In the genomic region with DNA sequence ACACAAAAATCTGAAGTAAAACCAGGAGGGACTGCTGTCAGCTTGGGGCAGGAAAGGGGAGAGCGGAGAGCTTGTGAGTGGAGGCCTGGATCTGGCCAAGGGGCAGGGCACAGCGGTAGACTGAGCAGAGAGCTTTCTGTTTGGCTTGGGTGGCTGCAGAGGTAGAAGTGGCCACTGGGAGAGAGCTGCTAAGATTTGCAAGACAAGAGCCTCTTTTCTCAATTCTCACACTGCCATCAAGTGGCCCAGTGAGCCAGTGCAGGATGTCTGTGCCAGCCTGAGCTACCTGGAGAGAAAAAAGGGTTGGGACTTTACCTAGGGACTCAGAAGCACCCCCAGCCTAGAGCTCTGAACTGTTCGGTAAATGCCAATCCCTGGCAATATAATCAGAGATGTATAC, we compare ENCODE assay signal across 7 mouse cellular contexts. TPM values are rescaled to one million over a fixed set of nuclear protein-coding genes. Genes with fewer than 3 reads are reported as not detected.
DNase-seq lines count a peak whose midpoint lies in the region; ATAC-seq and TF ChIP-seq lines count a peak whose summit lies in the region.

No protein-coding gene starts in this region.

- no peaks in the 10 kb centered on the region for H3K9me3 ChIP-seq in intestine, embryonic 16.5 days (ENCODE audit: control insufficient read depth, low read length)

- H3K9ac ChIP-seq in intestine, embryonic 16.5 days (ENCODE audit: low read depth, low read length): peak overlapping the region; percentile 60

- TF ChIP-seq CTCF in small intestine, adult 2 months (IDR thresholded peaks at IDR 0.05; ENCODE audit: extremely low read depth, insufficient read length, insufficient replicate concordance, low read depth, low read length): peak; percentile 94; the same call in 1 of the 2 replicates

- peak overlapping the region; percentile 54; the same call in 1 of the 2 replicates for H3K27ac ChIP-seq in intestine, embryonic 16.5 days (ENCODE audit: low read length)
- no peak overlapping the region for H3K27ac ChIP-seq in small intestine, adult 2 months (ENCODE audit: insufficient read depth, low read depth, low read length)

- intact Hi-C loops in left cerebral cortex, postnatal 25 days (cut with DNase I): loop anchor here (1.0 to 5.0 kb wide), 3 partner anchors 164 to 439 kb away; no protein-coding TSS in a partner anchor

- no peaks in the 10 kb centered on the region for H3K27me3 ChIP-seq in intestine, embryonic 16.5 days (replicated peaks; ENCODE audit: control insufficient read depth, insufficient read depth, low read length)
- H3K27me3 ChIP-seq in small intestine, adult 2 months (ENCODE audit: control insufficient read depth, insufficient read depth, low read length): no peaks in the 10 kb centered on the region

- H3K4me3 ChIP-seq in intestine, embryonic 16.5 days (ENCODE audit: low read length): no peak overlapping the region
- no peak overlapping the region for H3K4me3 ChIP-seq in small intestine, adult 2 months (ENCODE audit: low read depth, low read length)

- no peak overlapping the region for H3K4me2 ChIP-seq in intestine, embryonic 16.5 days (ENCODE audit: low read depth, low read length)

- no peaks in the 10 kb centered on the region for H3K36me3 ChIP-seq in intestine, embryonic 16.5 days (ENCODE audit: control insufficient read depth, insufficient read depth, low read length)
- H3K36me3 ChIP-seq in small intestine, adult 2 months (ENCODE audit: control insufficient read depth, insufficient read depth, low read length): no peaks in the 10 kb centered on the region

- H3K4me1 ChIP-seq in intestine, embryonic 16.5 days (ENCODE audit: control insufficient read depth, insufficient read depth, low read length): peaks cover 16% of the 10 kb centered on the region
- H3K4me1 ChIP-seq in small intestine, adult 2 months (ENCODE audit: control insufficient read depth, insufficient read depth, insufficient read length, low read length): peaks cover 15% of the 10 kb centered on the region

- 16% methylated on average over 3 of the region's 3 CpGs for WGBS in intestine, embryonic 16.5 days
- WGBS in small intestine, adult 2 months: 11% methylated on average over 3 of the region's 3 CpGs

- peak; percentile 82 for DNase-seq in adrenal gland, adult 2 months
- DNase-seq in embryo, embryonic 11 days: peak; percentile 81
- peak; percentile 40 to 67 for DNase-seq in gastrocnemius, postnatal 4 days (ENCODE audit: low spot score in 2 of 2)
- DNase-seq in left cerebral cortex, postnatal 25 days (ENCODE audit: low spot score in 2 of 2): peak; percentile 78 to 90
- peak; percentile 76 for DNase-seq in mesoderm, embryonic 11.5 days (ENCODE audit: low read depth, low spot score)

- ATAC-seq in intestine, embryonic 16.5 days: peak; percentile 79

- no peak for TF ChIP-seq POLR2A in small intestine, adult 2 months (IDR thresholded peaks at IDR 0.05; ENCODE audit: low read depth, low read length)

RNA-seq across cellular contexts. Expression of a gene that starts 24.8 kb away (rescaled TPM):
- total RNA-seq in adrenal gland, adult 2 months (2021): 100 to 1,000 TPM; 171 to 206 TPM
- 1,002 and 1,582 TPM in 2 replicates for polyA plus RNA-seq in adrenal gland, adult 2 months (2012; rRNA removed)
- total RNA-seq in gastrocnemius, postnatal 4 days (2021): 100 to 1,000 TPM; 108 to 118 TPM
- 314 and 329 TPM in 2 replicates for polyA plus RNA-seq in intestine, embryonic 16.5 days (2015; fragmentation: Nextera tagmentation; extraction: Ambion mirVana)
- 100 to 1,000 TPM; 174 to 189 TPM for total RNA-seq in left cerebral cortex, postnatal 25 days (2021)
- polyA plus RNA-seq in small intestine, adult 2 months (2012; rRNA removed): 117 and 450 TPM in 2 replicates

RNA-seq across cellular contexts. Expression of a gene that starts 50.0 kb away (rescaled TPM):
- 10 to 100 TPM in 1 of 2 experiments, 1 to 10 TPM in 1; 9.2 to 12.1 TPM for total RNA-seq in adrenal gland, adult 2 months (2021)
- polyA plus RNA-seq in adrenal gland, adult 2 months (2012; rRNA removed): 3.0 and 5.0 TPM in 2 replicates
- 10 to 100 TPM; 10.3 to 10.4 TPM for total RNA-seq in gastrocnemius, postnatal 4 days (2021)
- polyA plus RNA-seq in intestine, embryonic 16.5 days (2015; fragmentation: Nextera tagmentation; extraction: Ambion mirVana): 20.6 and 22.0 TPM in 2 replicates
- 10 to 100 TPM; 13.2 to 14.2 TPM for total RNA-seq in left cerebral cortex, postnatal 25 days (2021)
- polyA plus RNA-seq in small intestine, adult 2 months (2012; rRNA removed): 0.42 and 2.6 TPM in 2 replicates
